Mouse (Mus musculus) CH12.LX (cell line): ENCODE results near the gene Mcur1. TPM values are rescaled to one million over a fixed set of nuclear protein-coding genes. Genes with fewer than 3 reads are reported as not detected.

ENCODE experiments used
- DNase-seq: peaks from one replicate; pipeline ENCODE4 v3.0.0-alpha.2; 2013; ENCODE audit errors: extremely low read depth
- H3K27ac ChIP-seq: 2 replicates; pipeline ENCODE4 v1.5.1; 2012; ENCODE audit warnings: low read depth, mild to moderate bottlenecking, control low read depth, moderate library complexity; ENCODE audit not compliant: insufficient read depth
- H3K27me3 ChIP-seq: replicated peaks from 2 replicates; pipeline ENCODE3; 2012; ENCODE audit warnings: inconsistent platforms
- H3K36me3 ChIP-seq, 2 experiments: replicated peaks in 1 of 2; 2 replicates each; pipeline versions ENCODE3 to v1.6.1; 2012; ENCODE audit warnings: inconsistent platforms in 1 of 2, low read length in 1 of 2, mild to moderate bottlenecking in 1 of 2, mixed read lengths in 1 of 2, moderate library complexity in 1 of 2; ENCODE audit not compliant: control insufficient read depth in 1 of 2, insufficient read depth in 1 of 2
- H3K4me1 ChIP-seq, 2 experiments: 2 replicates each; pipeline ENCODE4 v1.6.1; 2012; ENCODE audit warnings: inconsistent platforms in 1 of 2, moderate library complexity in 1 of 2; ENCODE audit not compliant: insufficient read depth in 2 of 2, control insufficient read depth in 1 of 2
- H3K4me2 ChIP-seq: 2 replicates; pipeline ENCODE4 v1.6.1; 2012; ENCODE audit warnings: low read depth, mild to moderate bottlenecking, control low read depth; ENCODE audit not compliant: poor library complexity, insufficient read depth, severe bottlenecking
- H3K4me3 ChIP-seq, 3 experiments: fragments of 150-350 bp in 1 of 3; sonication (generic) in 1 of 3; replicated peaks in 1 of 3; 2 replicates each; pipeline versions ENCODE3 to v1.5.1; 2011 to 2012; ENCODE audit warnings: low read depth in 2 of 3, low read length in 2 of 3, mild to moderate bottlenecking in 2 of 3, moderate library complexity in 2 of 3, control low read depth in 1 of 3, improper control_type of control experiment in 1 of 3, inconsistent platforms in 1 of 3, mixed read lengths in 1 of 3; ENCODE audit not compliant: poor library complexity in 1 of 3
- H3K79me2 ChIP-seq: replicated peaks from 2 replicates; pipeline ENCODE4 v1.6.1; 2012; ENCODE audit warnings: mild to moderate bottlenecking, moderate library complexity; ENCODE audit not compliant: control insufficient read depth, poor library complexity, insufficient read depth, severe bottlenecking; ENCODE audit errors: extremely low read depth
- H3K9ac ChIP-seq: 2 replicates; pipeline ENCODE4 v1.6.1; 2012; ENCODE audit warnings: low read depth, mild to moderate bottlenecking, control low read depth, moderate library complexity; ENCODE audit not compliant: insufficient read depth
- H3K9me3 ChIP-seq: replicated peaks from 2 replicates; pipeline ENCODE3; 2012; ENCODE audit warnings: low read length, inconsistent platforms, mixed read lengths
- BHLHE40 ChIP-seq: IDR thresholded peaks from 2 replicates; pipeline ENCODE4 v1.6.1; 2011; ENCODE audit warnings: mild to moderate bottlenecking, low read depth, low read length, improper control_type of control experiment
- CHD1 ChIP-seq: IDR thresholded peaks from 2 replicates; pipeline ENCODE4 v1.6.1; 2012; ENCODE audit warnings: low read depth, low read length, improper control_type of control experiment, inconsistent platforms
- CHD2 ChIP-seq: IDR thresholded peaks from 2 replicates; pipeline ENCODE4 v1.6.1; 2011; ENCODE audit warnings: low read length, improper control_type of control experiment
- E2F4 ChIP-seq: IDR thresholded peaks from 2 replicates; pipeline ENCODE4 v1.6.1; 2011; ENCODE audit warnings: low read depth, low read length, improper control_type of control experiment; ENCODE audit not compliant: insufficient replicate concordance
- ETS1 ChIP-seq: conservative IDR thresholded peaks from 2 replicates; pipeline ENCODE4 v1.6.1; 2012; ENCODE audit warnings: low read depth, mild to moderate bottlenecking, inconsistent platforms, low read length, improper control_type of control experiment, moderate library complexity
- GABPA ChIP-seq: IDR thresholded peaks from 2 replicates; pipeline ENCODE4 v1.6.1; 2012; ENCODE audit warnings: low read depth, low read length, improper control_type of control experiment, inconsistent platforms; ENCODE audit not compliant: insufficient replicate concordance
- IRF4 ChIP-seq: IDR thresholded peaks from 2 replicates; pipeline ENCODE4 v1.6.1; 2014; ENCODE audit warnings: low read depth, mild to moderate bottlenecking, inconsistent platforms, low read length, improper control_type of control experiment
- JUND ChIP-seq: conservative IDR thresholded peaks from 2 replicates; pipeline ENCODE4 v1.6.1; 2011; ENCODE audit warnings: low read depth, low read length, improper control_type of control experiment
- KAT2A ChIP-seq: IDR thresholded peaks from 2 replicates; pipeline ENCODE4 v1.6.1; 2012; ENCODE audit warnings: low read length, improper control_type of control experiment, inconsistent platforms; ENCODE audit not compliant: insufficient replicate concordance
- MAFK ChIP-seq: IDR thresholded peaks from 2 replicates; pipeline ENCODE4 v1.6.1; 2011; ENCODE audit warnings: low read length, improper control_type of control experiment; ENCODE audit not compliant: insufficient replicate concordance
- MEF2A ChIP-seq: IDR thresholded peaks from 2 replicates; pipeline ENCODE4 v1.6.1; 2014; ENCODE audit warnings: low read depth, mild to moderate bottlenecking, inconsistent platforms, low read length, improper control_type of control experiment, borderline replicate concordance
- MXI1 ChIP-seq: IDR thresholded peaks from 2 replicates; pipeline ENCODE4 v1.6.1; 2011; ENCODE audit warnings: mild to moderate bottlenecking, low read depth, low read length, improper control_type of control experiment
- PAX5 ChIP-seq: IDR thresholded peaks from 2 replicates; pipeline ENCODE4 v1.6.1; 2012; ENCODE audit warnings: low read length, inconsistent platforms, mixed read lengths
- SIN3A ChIP-seq: IDR thresholded peaks from 2 replicates; pipeline ENCODE4 v1.6.1; 2012; ENCODE audit warnings: low read length, improper control_type of control experiment, inconsistent platforms
- SMC3 ChIP-seq: IDR thresholded peaks from 2 replicates; pipeline ENCODE4 v1.6.1; 2011; ENCODE audit warnings: low read depth, low read length, improper control_type of control experiment
- TBP ChIP-seq: conservative IDR thresholded peaks from 2 replicates; pipeline ENCODE4 v1.6.1; 2011; ENCODE audit warnings: low read depth, low read length, improper control_type of control experiment
- ZKSCAN1 ChIP-seq: IDR thresholded peaks from 2 replicates; pipeline ENCODE4 v1.6.1; 2012; ENCODE audit warnings: low read depth, inconsistent platforms, low read length, improper control_type of control experiment, borderline replicate concordance
- ZMIZ1 ChIP-seq: IDR thresholded peaks from 2 replicates; pipeline ENCODE4 v1.6.1; 2012; ENCODE audit warnings: low read depth, mild to moderate bottlenecking, inconsistent platforms, low read length, improper control_type of control experiment
- ZNF384 ChIP-seq: IDR thresholded peaks from 2 replicates; pipeline ENCODE4 v1.6.1; 2012; ENCODE audit warnings: low read depth, low read length, improper control_type of control experiment, inconsistent platforms
- dilution Hi-C: fragments of 300-500 bp; cut with MboI; formaldehyde crosslinking; loops from 2 replicates; pipeline ENCODE4 v1.14.3; 2020; ENCODE audit warnings: low sequenced_read_pairs; ENCODE audit not compliant: extremely low pct_unique_long_range_greater_than_20kb, extremely low pct_ligation_motif_present
- in situ Hi-C: fragments of 300-500 bp; cut with MboI; formaldehyde crosslinking; loops from 3 replicates; pipeline ENCODE4 v1.14.3; 2019; ENCODE audit warnings: low sequenced_read_pairs, low pct_ligation_motif_present, low pct_unique_long_range_greater_than_20kb, mixed read lengths
- polyA plus RNA-seq: library from polyadenylated mRNA; unstranded; fragments of >175 nt; gene quantifications from 2 replicates; pipeline ENCODE4 v1.2.1, GENCODE M21; 2012; ENCODE audit warnings: low read depth; ENCODE audit not compliant: insufficient read length
- total RNA-seq, 2 experiments: library from RNA; depleted of rRNA; stranded (reverse); fragments of 300-350 nt in 1 of 2; fragments of >200 nt in 1 of 2; gene quantifications; 2 replicates each; pipeline ENCODE4 v1.2.3; 2012 to 2014

Gene Mcur1
- total and polyA plus RNA-seq, 3 experiments: 4.7 to 12.5 (median 6.3) TPM

DNA sequence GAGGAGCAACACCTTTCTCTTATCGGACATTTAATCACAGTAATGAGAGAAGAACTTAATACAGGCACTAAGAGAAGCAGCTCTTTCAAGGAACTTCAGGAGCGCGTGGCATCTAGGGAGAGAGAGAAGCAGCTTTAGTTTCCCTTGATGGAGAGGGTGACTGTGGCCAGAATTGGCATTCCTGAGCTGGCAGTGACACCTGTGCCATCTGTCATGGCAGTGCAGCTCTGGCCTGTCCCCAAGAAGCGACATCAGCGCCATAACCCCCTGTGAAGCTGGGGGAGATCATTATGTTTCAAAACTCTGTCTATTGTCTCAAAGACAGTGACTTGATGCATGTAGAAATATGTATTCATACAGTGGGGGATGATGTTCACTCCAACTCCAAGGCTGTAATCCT lies 15.4 kb upstream of the Mcur1 start:
- no peaks in the 10 kb centered on the region; a peak in 1 of 4 replicates for H3K4me1 ChIP-seq
- H3K27ac ChIP-seq: no peak overlapping the region
- peaks cover 6% of the 10 kb centered on the region for H3K9me3 ChIP-seq
- H3K9ac ChIP-seq: no peak overlapping the region
- H3K79me2 ChIP-seq: no peaks in the 10 kb centered on the region
- no peak overlapping the region for H3K4me3 ChIP-seq
- dilution Hi-C loops (no loop called here), in situ Hi-C loops (no loop called here)
- no peak overlapping the region for H3K4me2 ChIP-seq
- DNase-seq: no peak
- no peaks in the 10 kb centered on the region for H3K36me3 ChIP-seq
- H3K27me3 ChIP-seq: no peaks in the 10 kb centered on the region
- TF ChIP-seq GABPA (no peak), CHD1 (no peak), CHD2 (no peak), IRF4 (no peak), MEF2A (no peak), TBP (no peak), ZMIZ1 (no peak), MXI1 (no peak), ZNF384 (no peak), JUND (no peak), ZKSCAN1 (no peak), SIN3A (no peak)

DNA sequence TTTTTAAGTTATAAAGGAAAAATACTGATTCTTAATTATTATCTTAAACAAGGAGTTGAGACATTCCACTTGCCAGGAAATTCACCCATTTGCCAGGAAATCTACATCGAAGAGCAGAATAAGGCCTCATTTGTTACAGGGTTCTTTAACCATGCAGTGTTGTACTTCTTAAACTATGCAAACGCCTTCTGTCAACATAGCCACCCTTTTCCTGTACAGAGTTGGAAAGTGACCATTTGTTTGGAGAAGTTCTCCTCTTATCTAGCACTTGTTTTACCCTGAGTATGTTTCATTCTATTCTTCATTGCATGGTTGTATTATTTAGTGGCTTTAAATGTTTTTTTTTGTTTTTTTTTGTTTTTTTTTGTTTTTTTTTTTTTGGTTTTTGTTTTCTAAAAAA lies 14.0 kb upstream of the Mcur1 start:
- no peaks in the 10 kb centered on the region for H3K36me3 ChIP-seq
- H3K27me3 ChIP-seq: no peaks in the 10 kb centered on the region
- peaks cover 6% of the 10 kb centered on the region for H3K9me3 ChIP-seq
- H3K4me3 ChIP-seq: no peak overlapping the region
- H3K4me1 ChIP-seq: no peaks in the 10 kb centered on the region; a peak in 1 of 4 replicates
- in situ Hi-C loops: loop anchor here (25.0 kb wide), 1 partner anchor 387 kb away; no protein-coding TSS in a partner anchor
- DNase-seq: no peak
- H3K9ac ChIP-seq: no peak overlapping the region
- dilution Hi-C loops: no loop called here
- TF ChIP-seq SMC3 (no peak), MAFK (no peak), KAT2A (no peak), GABPA (no peak), ETS1 (no peak), BHLHE40 (no peak), E2F4 (no peak), MXI1 (no peak), PAX5 (no peak)
- no peaks in the 10 kb centered on the region for H3K79me2 ChIP-seq
- no peak overlapping the region for H3K4me2 ChIP-seq
- no peak overlapping the region for H3K27ac ChIP-seq
